Comparison of ENCODE assay signal across 20 mouse cellular contexts in genomic region chr1:133051829-133052228, GRCm38 (mm10). TPM values are rescaled to one million over a fixed set of nuclear protein-coding genes. Genes with fewer than 3 reads are reported as not detected.
DNase-seq lines count a peak whose midpoint lies in the region; TF ChIP-seq lines count a peak whose summit lies in the region.
"Had no signal": no experiment of that assay in that cellular context is flagged by ENCODE, and none has a peak within 500 bp of the region (broad histone marks: within the 10 kb centered on the region; RNA-seq: fewer than 3 reads in every experiment).

No protein-coding gene starts in this region.

- TF ChIP-seq CTCF in cerebellum, adult 2 months (IDR thresholded peaks at IDR 0.05; ENCODE audit: borderline replicate concordance, insufficient read depth, low read depth, low read length): 0 out of 2 replicates have a peak, but pooled peaks have one; percentile 6
- TF ChIP-seq CTCF in layer of hippocampus, adult 2 months (conservative IDR thresholded peaks at IDR 0.05): peak; percentile 41
- TF ChIP-seq CTCF in bone marrow, adult 2 months (IDR thresholded peaks at IDR 0.05; ENCODE audit: control insufficient read depth, insufficient read depth, low read length): peak; percentile 17; the same call in 1 of the 2 replicates

- no peaks in the 10 kb centered on the region for H3K4me1 ChIP-seq in cerebellum, adult 2 months (ENCODE audit: control insufficient read depth, insufficient read depth, low read length)
- peaks cover 1% of the 10 kb centered on the region for H3K4me1 ChIP-seq in bone marrow, adult 2 months (ENCODE audit: control insufficient read depth, insufficient read depth, low read length)

- 92% methylated on average over 2 of the region's 2 CpGs for WGBS in cerebellum, adult 2 months
- 81% methylated on average over 2 of the region's 2 CpGs for WGBS in bone marrow, adult 2 months

- no peak for TF ChIP-seq POLR2A in cerebellum, adult 2 months (IDR thresholded peaks at IDR 0.05; ENCODE audit: borderline replicate concordance, insufficient read depth, low read length)
- TF ChIP-seq POLR2A in bone marrow, adult 2 months (IDR thresholded peaks at IDR 0.05; ENCODE audit: borderline replicate concordance, control insufficient read depth, low read depth, low read length): no peak

- H3K4me3 ChIP-seq in cerebellum, adult 2 months (replicated peaks; ENCODE audit: insufficient read depth, low read depth, low read length): no peak overlapping the region
- no peak overlapping the region for H3K4me3 ChIP-seq in layer of hippocampus, adult 2 months
- no peak overlapping the region for H3K4me3 ChIP-seq in bone marrow, adult 2 months (replicated peaks; ENCODE audit: control insufficient read depth, low read depth, low read length)
- H3K4me3 ChIP-seq: erythroblast, embryonic 14.5 days; heart, embryonic 15.5 days; hindbrain, embryonic 13.5 days; midbrain, embryonic 15.5 days had no signal

- no peak overlapping the region for H3K27ac ChIP-seq in cerebellum, adult 2 months (ENCODE audit: insufficient read depth, low read length)
- H3K27ac ChIP-seq in layer of hippocampus, adult 2 months: no peak overlapping the region
- no peak overlapping the region for H3K27ac ChIP-seq in bone marrow, adult 2 months (ENCODE audit: control insufficient read depth, insufficient read depth, low read depth, low read length, poor library complexity)
- H3K27ac ChIP-seq: heart, embryonic 15.5 days; hindbrain, embryonic 13.5 days; midbrain, embryonic 15.5 days had no signal

- H3K27me3 ChIP-seq in cerebellum, adult 2 months (ENCODE audit: control insufficient read depth, insufficient read depth, low read length): no peaks in the 10 kb centered on the region
- H3K27me3 ChIP-seq: heart, embryonic 15.5 days; hindbrain, embryonic 13.5 days; midbrain, embryonic 15.5 days had no signal

- DNase-seq in cerebellum, adult 2 months: no peak
- DNase-seq in cerebellum, adult 9-11 months: no peak
- DNase-seq in layer of hippocampus, adult 2 months (ENCODE audit: low spot score in 2 of 2): no peak
- no peak for DNase-seq in layer of hippocampus, postnatal 25 days (ENCODE audit: extremely low spot score in 1 of 2, low spot score in 1 of 2)
- peak; percentile 40 to 54 for DNase-seq in B cell, adult 2 months
- no peak for DNase-seq in thymus, postnatal 25 days
- DNase-seq in urinary bladder, adult 18-20 months (ENCODE audit: low spot score in 2 of 2): no peak
- DNase-seq: adrenal gland, postnatal 25 days; cerebellum, postnatal 25 days; kidney, adult 11 months; kidney, postnatal 4 days; layer of hippocampus, postnatal 36 days; lung, postnatal 4 days; right cerebral cortex, postnatal 14 days; thymus, postnatal 14 days had no signal

RNA-seq across cellular contexts. Expression of gene Pik3c2b, which starts 6.4 kb away (rescaled TPM):
- 12.9 and 15.5 TPM in 2 replicates for polyA plus RNA-seq in cerebellum, adult 2 months (2012; rRNA removed)
- 10 to 100 TPM; 13.7 to 15.5 TPM for total RNA-seq in layer of hippocampus, adult 2 months (2021)
- 10 to 100 TPM; 12.3 to 17.3 TPM for total RNA-seq in layer of hippocampus, postnatal 25 days (2021)
- 6.6 and 17.9 TPM in 2 replicates for polyA plus RNA-seq in bone marrow, adult 2 months (2011; ENCODE audit: insufficient read depth, insufficient read length, low replicate concordance, missing spikeins)

RNA-seq across cellular contexts. Expression of gene Mdm4, which starts 21.5 kb away (rescaled TPM):
- 76.2 and 77.8 TPM in 2 replicates for polyA plus RNA-seq in cerebellum, adult 2 months (2012; rRNA removed)
- total RNA-seq in layer of hippocampus, adult 2 months (2021): 100 to 1,000 TPM in 1 of 2 experiments, 10 to 100 TPM in 1; 80.8 to 101 TPM
- 10 to 100 TPM; 65.5 to 91.1 TPM for total RNA-seq in layer of hippocampus, postnatal 25 days (2021)
- polyA plus RNA-seq in bone marrow, adult 2 months (2011; ENCODE audit: insufficient read depth, insufficient read length, low replicate concordance, missing spikeins): 33.1 and 66.0 TPM in 2 replicates

Comparison
In these comparisons a context has a peak if more than half of its experiments do, and no peak if none do; other contexts are left out.
1. DNase-seq: peak in B cell, adult 2 months (2 of 2); none in cerebellum, adult 2 months (0 of 2), cerebellum, adult 9-11 months (single experiment), layer of hippocampus, adult 2 months (0 of 2), layer of hippocampus, postnatal 25 days (0 of 2), thymus, postnatal 25 days (single experiment) and urinary bladder, adult 18-20 months (0 of 2).
2. Peak in every context shown above with its lines, with median percentiles within 50 percentile points of each other: CTCF ChIP-seq.